Mouse (Mus musculus): Measurements from ENCODE around the gene Adprhl2. TPM values are rescaled to one million over a fixed set of nuclear protein-coding genes. Genes with fewer than 3 reads are reported as not detected.

Adprhl2 gene
- polyA plus RNA-seq, 1 experiment = 45.8 TPM

DNA sequence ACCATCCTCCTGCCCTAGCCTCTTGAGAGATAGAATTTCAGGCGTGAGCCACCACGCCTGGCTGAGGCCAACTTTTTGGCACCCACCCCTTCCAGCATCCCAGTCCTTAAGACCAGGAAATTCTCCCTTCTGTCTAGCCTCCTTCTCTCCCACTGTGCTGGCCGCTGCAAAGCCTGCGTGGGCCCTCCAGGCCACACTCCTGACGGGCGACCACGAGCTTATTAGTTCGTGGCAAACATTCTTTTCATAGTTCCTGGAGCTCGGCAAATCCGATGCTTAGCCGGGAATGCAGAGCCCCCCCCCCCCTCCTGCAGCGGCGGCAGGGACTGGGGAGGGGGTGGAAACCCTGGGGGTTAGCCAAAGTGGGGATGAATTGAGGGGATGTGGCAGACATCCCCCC is 30.3 kb downstream of the Adprhl2 start:
- no peak overlapping the region for H3K4me3 ChIP-seq (replicated peaks; ENCODE audit: insufficient read depth, low read depth, low read length)
- H3K27me3 ChIP-seq (ENCODE audit: control insufficient read depth, insufficient read depth, low read length) = peaks cover 3% of the 10 kb centered on the region; the same call in 1 of the 2 replicates
- WGBS = 33% methylated on average over 13 of the region's 13 CpGs
- H3K27ac ChIP-seq (ENCODE audit: insufficient read depth, low read length) = no peak overlapping the region
- no peaks in the 10 kb centered on the region for H3K4me1 ChIP-seq (ENCODE audit: control insufficient read depth, insufficient read depth, low read length)
- DNase-seq = no peak
- TF ChIP-seq POLR2A (IDR thresholded peaks at IDR 0.05; ENCODE audit: borderline replicate concordance, insufficient read depth, low read length) = no peak
- no peak for TF ChIP-seq CTCF (IDR thresholded peaks at IDR 0.05; ENCODE audit: borderline replicate concordance, insufficient read depth, low read depth, low read length)

- peaks cover 3% of the 10 kb centered on the region; the same call in 1 of the 2 replicates for H3K27me3 ChIP-seq (ENCODE audit: control insufficient read depth, insufficient read depth, low read length)
Measured at GRCm38 (mm10) chr4:126290314-126290713, 31.2 kb downstream of the Adprhl2 start.

DNA sequence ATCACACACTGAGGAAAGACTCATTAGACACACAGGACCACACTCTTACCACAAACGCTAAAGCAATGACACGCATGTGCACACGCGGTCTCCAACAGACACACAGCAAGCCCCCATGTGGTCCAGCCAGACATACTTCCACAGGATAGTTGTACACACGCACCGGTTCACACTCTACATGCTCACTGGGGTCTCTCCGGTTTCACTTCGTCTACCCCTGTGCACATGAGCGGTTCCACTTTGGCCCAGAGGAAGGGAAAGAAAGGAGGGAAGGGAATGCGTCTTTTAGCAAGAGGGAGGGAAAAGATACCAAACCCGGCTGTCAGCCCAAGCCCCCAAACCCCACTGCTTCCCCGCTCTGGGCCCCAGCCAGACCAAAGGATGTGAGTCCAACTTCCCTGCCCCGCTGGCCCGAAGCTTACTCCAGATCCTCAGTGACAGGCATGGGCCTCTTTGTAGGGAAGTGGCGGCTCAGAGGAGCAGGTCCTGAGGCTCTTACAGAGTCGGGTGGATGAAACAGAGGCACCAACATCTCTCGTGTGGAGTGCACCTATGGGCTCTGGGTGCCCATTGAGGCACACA is 33.3 kb downstream of the Adprhl2 start:
- 32% methylated on average over 17 of the region's 17 CpGs for WGBS
- Histone ChIP-seq H3K27me3 (ENCODE audit: control insufficient read depth, insufficient read depth, low read length) (peaks cover 3% of the 10 kb centered on the region; the same call in 1 of the 2 replicates), H3K4me3 (replicated peaks; ENCODE audit: insufficient read depth, low read depth, low read length) (no peak overlapping the region), H3K4me1 (ENCODE audit: control insufficient read depth, insufficient read depth, low read length) (no peaks in the 10 kb centered on the region), H3K27ac (ENCODE audit: insufficient read depth, low read length) (no peak overlapping the region)
- TF ChIP-seq POLR2A (IDR thresholded peaks at IDR 0.05; ENCODE audit: borderline replicate concordance, insufficient read depth, low read length) = no peak
- no peak for TF ChIP-seq CTCF (IDR thresholded peaks at IDR 0.05; ENCODE audit: borderline replicate concordance, insufficient read depth, low read depth, low read length)
- DNase-seq = no peak

More at GRCm38 (mm10) chr4:126290314-126290713, 31.2 kb downstream of the Adprhl2 start:
- no peaks in the 10 kb centered on the region for H3K4me1 ChIP-seq (ENCODE audit: control insufficient read depth, insufficient read depth, low read length)
- WGBS = 92% methylated on average over 8 of the region's 8 CpGs
- no peak for DNase-seq
- H3K27ac ChIP-seq (ENCODE audit: insufficient read depth, low read length) = no peak overlapping the region
- H3K4me3 ChIP-seq (replicated peaks; ENCODE audit: insufficient read depth, low read depth, low read length) = no peak overlapping the region
- TF ChIP-seq CTCF (IDR thresholded peaks at IDR 0.05; ENCODE audit: borderline replicate concordance, insufficient read depth, low read depth, low read length) (no peak), POLR2A (IDR thresholded peaks at IDR 0.05; ENCODE audit: borderline replicate concordance, insufficient read depth, low read length) (no peak)

DNA sequence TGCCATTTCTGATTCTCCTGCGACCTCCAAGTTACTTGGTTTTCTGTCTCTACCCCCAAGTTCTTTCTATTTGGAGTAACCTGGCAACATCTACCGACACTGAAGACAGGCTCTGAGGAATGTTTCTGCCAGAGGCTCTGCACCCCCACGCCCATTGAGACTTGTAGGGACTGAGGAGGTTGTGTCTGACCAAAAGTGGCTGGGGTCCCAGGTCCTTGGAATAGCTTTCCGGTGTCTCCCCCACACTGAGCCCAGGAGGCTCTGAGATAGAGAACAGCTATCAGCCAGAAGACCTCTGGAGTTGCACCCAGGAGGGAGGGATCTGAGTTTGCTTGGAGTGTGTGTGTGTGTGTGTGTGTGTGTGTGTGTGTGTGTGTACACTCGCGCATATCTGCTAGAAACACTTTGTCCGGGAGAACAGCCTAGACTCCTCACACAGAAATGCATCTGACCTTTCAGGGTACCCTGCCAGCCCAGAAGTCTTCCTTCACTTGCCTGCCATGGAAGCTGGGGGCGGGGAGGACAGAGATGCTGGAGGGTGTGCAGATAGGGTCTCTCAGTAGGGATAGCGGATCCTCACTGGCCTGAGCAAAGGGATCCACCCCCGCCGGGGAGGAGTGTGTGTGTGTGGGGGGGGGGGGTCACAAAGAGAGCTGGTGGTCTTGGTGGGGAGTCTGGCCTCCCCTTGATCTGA is 34.1 kb downstream of the Adprhl2 start:
- DNase-seq = no peak
- 35% methylated on average over 11 of the region's 11 CpGs for WGBS

GRCm38 (mm10) chr4:126286492-126286891 is 35.0 kb downstream of the Adprhl2 start, which contains the start of gene Col8a2:
Gene Col8a2, plus strand, starts transcription at chr4:126286793.
- Histone ChIP-seq H3K4me3 (replicated peaks; ENCODE audit: insufficient read depth, low read depth, low read length) (no peak within 1 kb of the TSS), H3K27me3 (ENCODE audit: control insufficient read depth, insufficient read depth, low read length) (peaks cover 3% of the 10 kb centered on the region; the same call in 1 of the 2 replicates), H3K27ac (ENCODE audit: insufficient read depth, low read length) (no peak within 1 kb of the TSS), H3K4me1 (ENCODE audit: control insufficient read depth, insufficient read depth, low read length) (no peaks in the 10 kb centered on the region)
- 3% methylated on average over 42 of the region's 42 CpGs for WGBS
- no peak for DNase-seq
- TF ChIP-seq POLR2A (IDR thresholded peaks at IDR 0.05; ENCODE audit: borderline replicate concordance, insufficient read depth, low read length) = no peak
- TF ChIP-seq CTCF (IDR thresholded peaks at IDR 0.05; ENCODE audit: borderline replicate concordance, insufficient read depth, low read depth, low read length) = no peak

More for the DNA sequence above, 34.1 kb downstream of the Adprhl2 start:
- TF ChIP-seq CTCF (IDR thresholded peaks at IDR 0.05; ENCODE audit: borderline replicate concordance, insufficient read depth, low read depth, low read length) = no peak
- no peak for TF ChIP-seq POLR2A (IDR thresholded peaks at IDR 0.05; ENCODE audit: borderline replicate concordance, insufficient read depth, low read length)
- H3K4me3 ChIP-seq (replicated peaks; ENCODE audit: insufficient read depth, low read depth, low read length) = no peak overlapping the region
- H3K4me1 ChIP-seq (ENCODE audit: control insufficient read depth, insufficient read depth, low read length) = no peaks in the 10 kb centered on the region
- peaks cover 3% of the 10 kb centered on the region; the same call in 1 of the 2 replicates for H3K27me3 ChIP-seq (ENCODE audit: control insufficient read depth, insufficient read depth, low read length)
- no peak overlapping the region for H3K27ac ChIP-seq (ENCODE audit: insufficient read depth, low read length)

GRCm38 (mm10) chr4:126283582-126283981 is 37.9 kb downstream of the Adprhl2 start:
- Histone ChIP-seq H3K4me3 (replicated peaks; ENCODE audit: insufficient read depth, low read depth, low read length) (no peak overlapping the region), H3K27me3 (ENCODE audit: control insufficient read depth, insufficient read depth, low read length) (peaks cover 3% of the 10 kb centered on the region; the same call in 1 of the 2 replicates), H3K27ac (ENCODE audit: insufficient read depth, low read length) (no peak overlapping the region), H3K4me1 (ENCODE audit: control insufficient read depth, insufficient read depth, low read length) (peaks cover under 1% of the 10 kb centered on the region; the same call in 1 of the 2 replicates)
- WGBS = 92% methylated on average over 8 of the region's 8 CpGs
- no peak for DNase-seq
- TF ChIP-seq CTCF (IDR thresholded peaks at IDR 0.05; ENCODE audit: borderline replicate concordance, insufficient read depth, low read depth, low read length) = no peak
- no peak for TF ChIP-seq POLR2A (IDR thresholded peaks at IDR 0.05; ENCODE audit: borderline replicate concordance, insufficient read depth, low read length)

DNA sequence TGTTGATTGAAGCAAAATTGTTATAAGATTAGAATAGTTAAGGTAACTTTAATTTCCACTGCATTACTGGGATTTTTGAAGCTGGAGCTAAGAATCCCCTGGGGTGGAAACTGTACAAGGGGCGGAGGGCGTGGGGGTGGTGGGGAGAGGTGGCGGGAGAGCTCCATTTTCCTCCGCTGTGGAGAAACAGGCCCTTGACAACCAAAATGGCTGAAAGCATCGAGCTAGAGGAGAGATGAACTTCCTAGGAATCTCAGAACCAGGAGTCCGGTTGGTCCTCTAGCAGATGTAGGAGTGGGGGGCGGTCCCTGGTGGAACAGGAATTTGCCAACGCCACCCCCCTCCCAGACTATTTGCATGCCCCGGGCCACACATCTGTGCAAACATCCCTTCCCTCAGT is 39.8 kb downstream of the Adprhl2 start:
- no peak for DNase-seq
- Histone ChIP-seq H3K4me3 (replicated peaks; ENCODE audit: insufficient read depth, low read depth, low read length) (no peak overlapping the region), H3K27ac (ENCODE audit: insufficient read depth, low read length) (no peak overlapping the region), H3K27me3 (ENCODE audit: control insufficient read depth, insufficient read depth, low read length) (peaks cover under 1% of the 10 kb centered on the region; the same call in 1 of the 2 replicates), H3K4me1 (ENCODE audit: control insufficient read depth, insufficient read depth, low read length) (peaks cover 13% of the 10 kb centered on the region)
- WGBS = 80% methylated on average over 9 of the region's 9 CpGs
- TF ChIP-seq CTCF (IDR thresholded peaks at IDR 0.05; ENCODE audit: borderline replicate concordance, insufficient read depth, low read depth, low read length) (no peak), POLR2A (IDR thresholded peaks at IDR 0.05; ENCODE audit: borderline replicate concordance, insufficient read depth, low read length) (no peak)
